Mouse (Mus musculus): ENCODE results near the gene Ext2. TPM values are rescaled to one million over a fixed set of nuclear protein-coding genes. Genes with fewer than 3 reads are reported as not detected.

The Ext2 gene
- polyA plus RNA-seq, 1 experiment from 2014 or later: 64.2 TPM

- peaks cover 7% of the 10 kb centered on the region; the same call in 1 of the 2 replicates for H3K4me1 ChIP-seq
- no peak for ATAC-seq (replicated peaks)
- 83% methylated on average over 4 of the region's 4 CpGs for WGBS
- H3K9ac ChIP-seq (replicated peaks): no peak overlapping the region
- H3K27me3 ChIP-seq: no peaks in the 10 kb centered on the region
- no peak overlapping the region for H3K4me3 ChIP-seq
- H3K9me3 ChIP-seq: no peaks in the 10 kb centered on the region
- H3K4me2 ChIP-seq (replicated peaks): no peak overlapping the region
- H3K36me3 ChIP-seq: peaks cover 2% of the 10 kb centered on the region; the same call in 1 of the 2 replicates
- no peak overlapping the region for H3K27ac ChIP-seq (replicated peaks)
These were observed 51.5 kb downstream of the Ext2 start for GRCm38 (mm10) chr2:93770895-93771294.

- Histone ChIP-seq H3K27me3 (no peaks in the 10 kb centered on the region), H3K4me2 (replicated peaks) (no peak overlapping the region), H3K27ac (replicated peaks) (no peak overlapping the region), H3K36me3 (peaks cover 2% of the 10 kb centered on the region; the same call in 1 of the 2 replicates), H3K9me3 (no peaks in the 10 kb centered on the region), H3K9ac (replicated peaks) (no peak overlapping the region), H3K4me1 (peaks cover 7% of the 10 kb centered on the region; the same call in 1 of the 2 replicates), H3K4me3 (no peak overlapping the region)
- ATAC-seq (replicated peaks): no peak
- 90% methylated on average over 6 of the region's 6 CpGs for WGBS
These were observed 52.5 kb downstream of the Ext2 start for GRCm38 (mm10) chr2:93769875-93770274.

- Histone ChIP-seq H3K9me3 (no peaks in the 10 kb centered on the region), H3K9ac (replicated peaks) (no peak overlapping the region), H3K4me1 (no peaks in the 10 kb centered on the region), H3K36me3 (peaks cover 9% of the 10 kb centered on the region; the same call in 1 of the 2 replicates), H3K27me3 (no peaks in the 10 kb centered on the region), H3K4me2 (replicated peaks) (no peak overlapping the region), H3K4me3 (no peak overlapping the region), H3K27ac (replicated peaks) (no peak overlapping the region)
- ATAC-seq (replicated peaks): no peak
- 89% methylated on average over 5 of the region's 5 CpGs for WGBS
These were observed 56.6 kb downstream of the Ext2 start for GRCm38 (mm10) chr2:93765721-93766120.

DNA sequence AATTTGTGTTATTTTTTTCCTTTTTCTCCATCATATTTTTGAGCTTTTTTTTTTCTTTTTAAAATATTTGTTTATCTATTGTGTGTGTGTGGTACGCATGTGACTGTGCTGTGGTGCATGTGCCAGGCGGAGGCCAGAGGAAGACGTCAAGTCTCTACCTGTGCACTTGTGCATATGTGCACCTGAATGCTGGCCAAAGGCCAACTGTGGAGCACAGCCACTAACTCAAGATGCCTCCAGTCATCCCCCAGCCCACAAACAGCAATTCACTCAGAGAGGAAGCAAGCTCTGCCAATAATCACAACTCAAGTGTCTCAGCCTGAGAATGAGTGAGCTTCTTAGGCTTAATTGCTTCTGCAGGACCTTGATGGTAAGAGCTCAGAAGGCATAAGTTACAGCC, 58.2 kb downstream of the Ext2 start:
- Histone ChIP-seq H3K27me3 (no peaks in the 10 kb centered on the region), H3K4me3 (no peak overlapping the region), H3K4me1 (no peaks in the 10 kb centered on the region), H3K9ac (replicated peaks) (no peak overlapping the region), H3K4me2 (replicated peaks) (no peak overlapping the region), H3K27ac (replicated peaks) (no peak overlapping the region), H3K9me3 (no peaks in the 10 kb centered on the region), H3K36me3 (peaks cover 12% of the 10 kb centered on the region; the same call in 1 of the 2 replicates)
- no peak for ATAC-seq (replicated peaks)
- 88% methylated on average over 3 of the region's 3 CpGs for WGBS

DNA sequence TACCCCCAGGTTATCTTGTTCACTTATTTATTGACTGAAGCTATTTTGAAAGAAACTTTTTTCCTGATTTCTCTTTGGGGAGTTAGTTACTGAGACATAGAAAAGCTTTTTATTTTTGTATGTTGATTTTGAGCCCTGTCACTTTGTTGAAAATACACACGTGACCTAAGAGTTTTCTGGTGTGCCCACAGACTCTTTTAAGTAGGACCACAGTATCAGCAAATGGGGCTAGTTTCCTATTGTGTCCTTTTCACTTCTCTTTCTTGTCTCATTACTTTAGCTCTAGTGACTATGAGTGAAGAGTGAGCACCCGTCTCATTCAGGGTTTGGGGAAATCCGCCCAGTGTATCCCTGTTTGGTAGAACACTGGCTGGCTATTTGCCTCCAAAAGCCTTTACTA, 62.0 kb downstream of the Ext2 start:
- H3K4me1 ChIP-seq: no peaks in the 10 kb centered on the region
- H3K4me3 ChIP-seq: no peak overlapping the region
- no peak overlapping the region for H3K9ac ChIP-seq (replicated peaks)
- WGBS: 21% methylated on average over 3 of the region's 3 CpGs
- peaks cover 10% of the 10 kb centered on the region; the same call in 1 of the 2 replicates for H3K36me3 ChIP-seq
- H3K27ac ChIP-seq (replicated peaks): no peak overlapping the region
- no peaks in the 10 kb centered on the region for H3K27me3 ChIP-seq
- no peak for ATAC-seq (replicated peaks)
- H3K9me3 ChIP-seq: no peaks in the 10 kb centered on the region
- H3K4me2 ChIP-seq (replicated peaks): no peak overlapping the region

DNA sequence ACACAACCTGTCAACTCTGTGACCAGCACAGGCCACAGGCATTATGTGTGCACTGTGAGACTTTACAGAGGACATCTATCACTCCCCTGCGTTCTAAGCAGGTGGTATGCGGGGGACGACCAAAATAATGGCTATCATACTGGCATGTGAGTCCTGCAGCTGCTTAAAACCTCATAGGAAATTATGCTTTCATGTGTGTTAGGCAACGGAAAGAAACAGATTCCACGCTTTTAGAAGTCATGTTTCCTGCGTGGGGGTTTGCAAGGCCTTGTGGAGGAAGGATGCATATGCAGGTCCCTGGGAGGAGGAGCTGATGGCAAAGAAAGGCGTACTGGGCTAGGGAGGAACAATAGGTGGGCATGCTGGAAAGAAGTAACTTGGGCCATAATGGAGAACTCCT, 63.2 kb downstream of the Ext2 start:
- Histone ChIP-seq H3K9me3 (no peaks in the 10 kb centered on the region), H3K9ac (replicated peaks) (no peak overlapping the region), H3K4me2 (replicated peaks) (no peak overlapping the region), H3K36me3 (peaks cover 10% of the 10 kb centered on the region; the same call in 1 of the 2 replicates), H3K4me1 (no peaks in the 10 kb centered on the region), H3K27me3 (no peaks in the 10 kb centered on the region), H3K4me3 (no peak overlapping the region), H3K27ac (replicated peaks) (no peak overlapping the region)
- WGBS: 63% methylated on average over 7 of the region's 7 CpGs
- no peak for ATAC-seq (replicated peaks)

- Histone ChIP-seq H3K4me2 (replicated peaks) (no peak overlapping the region), H3K27me3 (no peaks in the 10 kb centered on the region), H3K27ac (replicated peaks) (no peak overlapping the region), H3K9me3 (no peaks in the 10 kb centered on the region), H3K4me1 (no peaks in the 10 kb centered on the region), H3K36me3 (peaks cover 10% of the 10 kb centered on the region; the same call in 1 of the 2 replicates), H3K4me3 (no peak overlapping the region), H3K9ac (replicated peaks) (no peak overlapping the region)
- 76% methylated on average over 6 of the region's 6 CpGs for WGBS
- ATAC-seq (replicated peaks): no peak
These were observed 64.1 kb downstream of the Ext2 start for GRCm38 (mm10) chr2:93758298-93758697.

DNA sequence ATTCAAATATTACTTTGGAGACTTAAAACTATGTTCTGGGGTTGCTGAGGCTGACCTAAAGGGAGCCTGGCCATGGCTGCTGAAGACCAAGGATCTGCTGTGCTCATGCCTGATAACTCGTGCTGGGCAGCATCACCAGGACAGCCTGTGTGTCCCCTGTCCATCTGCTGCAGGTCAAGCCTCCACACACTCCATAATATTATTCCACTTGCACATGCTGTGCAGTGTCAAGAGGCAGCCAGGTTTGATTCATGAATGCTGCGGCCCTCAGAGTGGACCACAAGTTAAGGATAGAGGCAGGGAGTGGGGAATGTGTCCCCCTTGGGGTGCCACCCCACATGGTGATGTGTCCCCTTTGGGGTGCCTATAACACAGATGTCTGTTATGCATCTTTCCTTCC, 68.0 kb downstream of the Ext2 start:
- no peak overlapping the region for H3K27ac ChIP-seq (replicated peaks)
- no peaks in the 10 kb centered on the region for H3K27me3 ChIP-seq
- WGBS: 89% methylated on average over 2 of the region's 2 CpGs
- H3K4me2 ChIP-seq (replicated peaks): no peak overlapping the region
- H3K9ac ChIP-seq (replicated peaks): no peak overlapping the region
- H3K36me3 ChIP-seq: no peaks in the 10 kb centered on the region
- no peaks in the 10 kb centered on the region for H3K4me1 ChIP-seq
- H3K4me3 ChIP-seq: no peak overlapping the region
- no peak for ATAC-seq (replicated peaks)
- H3K9me3 ChIP-seq: no peaks in the 10 kb centered on the region

- ATAC-seq (replicated peaks): no peak
- Histone ChIP-seq H3K4me2 (replicated peaks) (no peak overlapping the region), H3K27me3 (no peaks in the 10 kb centered on the region), H3K4me3 (no peak overlapping the region), H3K27ac (replicated peaks) (no peak overlapping the region), H3K36me3 (no peaks in the 10 kb centered on the region), H3K4me1 (no peaks in the 10 kb centered on the region), H3K9ac (replicated peaks) (no peak overlapping the region), H3K9me3 (no peaks in the 10 kb centered on the region)
- WGBS: 59% methylated on average over 6 of the region's 6 CpGs
These were observed 69.1 kb downstream of the Ext2 start for GRCm38 (mm10) chr2:93753147-93753758.

DNA sequence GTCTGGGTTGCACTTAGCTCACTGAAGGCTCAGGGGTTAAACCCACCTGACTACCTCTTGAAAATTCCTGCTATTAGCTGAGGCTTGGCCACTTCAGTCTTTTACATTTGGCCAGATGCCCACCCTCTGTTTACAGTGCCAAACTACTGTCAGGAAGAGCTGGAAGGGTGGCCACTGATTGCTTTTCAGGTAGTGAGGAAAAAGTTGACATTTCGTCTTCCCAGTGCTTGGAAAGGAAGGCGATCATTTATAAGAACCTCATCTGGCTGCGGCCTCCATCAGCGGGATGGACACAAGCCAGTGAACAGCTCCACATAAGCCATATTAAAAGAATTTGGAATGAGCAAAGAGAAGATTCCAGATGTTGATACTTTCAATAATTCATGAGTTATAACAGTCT, 72.7 kb downstream of the Ext2 start:
- no peaks in the 10 kb centered on the region for H3K36me3 ChIP-seq
- H3K27me3 ChIP-seq: no peaks in the 10 kb centered on the region
- no peak overlapping the region for H3K27ac ChIP-seq (replicated peaks)
- WGBS: 77% methylated on average over 4 of the region's 4 CpGs
- H3K9me3 ChIP-seq: no peaks in the 10 kb centered on the region
- peaks cover 8% of the 10 kb centered on the region for H3K4me1 ChIP-seq
- H3K4me3 ChIP-seq: no peak overlapping the region
- H3K9ac ChIP-seq (replicated peaks): no peak overlapping the region
- ATAC-seq (replicated peaks): no peak
- H3K4me2 ChIP-seq (replicated peaks): no peak overlapping the region

- 94% methylated on average over 5 of the region's 5 CpGs for WGBS
- peaks cover 19% of the 10 kb centered on the region for H3K4me1 ChIP-seq
- no peak for ATAC-seq (replicated peaks)
- no peaks in the 10 kb centered on the region for H3K36me3 ChIP-seq
- no peak overlapping the region for H3K9ac ChIP-seq (replicated peaks)
- H3K4me3 ChIP-seq: no peak overlapping the region
- no peaks in the 10 kb centered on the region for H3K27me3 ChIP-seq
- H3K9me3 ChIP-seq: no peaks in the 10 kb centered on the region
- H3K4me2 ChIP-seq (replicated peaks): no peak overlapping the region
- no peak overlapping the region for H3K27ac ChIP-seq (replicated peaks)
These were observed 74.7 kb downstream of the Ext2 start for GRCm38 (mm10) chr2:93747538-93748126.

DNA sequence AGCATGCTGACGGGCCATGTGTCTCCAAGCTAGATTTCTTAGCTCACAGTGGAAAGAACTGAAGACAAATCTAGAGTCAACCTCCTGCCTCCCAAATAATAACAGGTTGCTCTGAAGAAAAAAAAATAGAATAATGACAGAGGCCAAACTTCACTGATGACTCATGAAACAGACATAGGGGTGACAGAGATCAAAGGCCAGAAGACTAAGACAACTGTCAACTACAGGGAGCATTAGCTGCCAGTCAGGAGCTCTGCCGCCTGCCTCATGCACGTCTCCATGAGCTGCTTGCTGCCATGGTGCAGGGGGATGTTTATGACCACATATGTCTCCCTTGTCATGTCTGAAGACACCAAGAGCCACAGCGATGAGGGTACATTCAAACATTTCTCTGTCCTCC, 75.7 kb downstream of the Ext2 start:
- no peak overlapping the region for H3K4me3 ChIP-seq
- no peaks in the 10 kb centered on the region for H3K36me3 ChIP-seq
- WGBS: 89% methylated on average over 4 of the region's 4 CpGs
- H3K27ac ChIP-seq (replicated peaks): no peak overlapping the region
- ATAC-seq (replicated peaks): no peak
- peaks cover 19% of the 10 kb centered on the region for H3K4me1 ChIP-seq
- no peak overlapping the region for H3K4me2 ChIP-seq (replicated peaks)
- H3K9me3 ChIP-seq: no peaks in the 10 kb centered on the region
- no peaks in the 10 kb centered on the region for H3K27me3 ChIP-seq
- no peak overlapping the region for H3K9ac ChIP-seq (replicated peaks)

GRCm38 (mm10) chr2:93746162-93746561, 76.2 kb downstream of the Ext2 start:
- Histone ChIP-seq H3K27me3 (no peaks in the 10 kb centered on the region), H3K9me3 (no peaks in the 10 kb centered on the region), H3K4me1 (peaks cover 19% of the 10 kb centered on the region), H3K9ac (replicated peaks) (no peak overlapping the region), H3K4me3 (no peak overlapping the region), H3K36me3 (no peaks in the 10 kb centered on the region), H3K4me2 (replicated peaks) (no peak overlapping the region), H3K27ac (replicated peaks) (no peak overlapping the region)
- 84% methylated on average over 5 of the region's 5 CpGs for WGBS
- ATAC-seq (replicated peaks): no peak

Measured in forebrain, embryonic 15.5 days (tissue).